Mouse (Mus musculus): Measurements from ENCODE around the gene Rb1. TPM values are rescaled to one million over a fixed set of nuclear protein-coding genes. Genes with fewer than 3 reads are reported as not detected.

The Rb1 gene
- 10 to 100 TPM; 27.4 to 33.2 TPM for total RNA-seq (2021)

DNA sequence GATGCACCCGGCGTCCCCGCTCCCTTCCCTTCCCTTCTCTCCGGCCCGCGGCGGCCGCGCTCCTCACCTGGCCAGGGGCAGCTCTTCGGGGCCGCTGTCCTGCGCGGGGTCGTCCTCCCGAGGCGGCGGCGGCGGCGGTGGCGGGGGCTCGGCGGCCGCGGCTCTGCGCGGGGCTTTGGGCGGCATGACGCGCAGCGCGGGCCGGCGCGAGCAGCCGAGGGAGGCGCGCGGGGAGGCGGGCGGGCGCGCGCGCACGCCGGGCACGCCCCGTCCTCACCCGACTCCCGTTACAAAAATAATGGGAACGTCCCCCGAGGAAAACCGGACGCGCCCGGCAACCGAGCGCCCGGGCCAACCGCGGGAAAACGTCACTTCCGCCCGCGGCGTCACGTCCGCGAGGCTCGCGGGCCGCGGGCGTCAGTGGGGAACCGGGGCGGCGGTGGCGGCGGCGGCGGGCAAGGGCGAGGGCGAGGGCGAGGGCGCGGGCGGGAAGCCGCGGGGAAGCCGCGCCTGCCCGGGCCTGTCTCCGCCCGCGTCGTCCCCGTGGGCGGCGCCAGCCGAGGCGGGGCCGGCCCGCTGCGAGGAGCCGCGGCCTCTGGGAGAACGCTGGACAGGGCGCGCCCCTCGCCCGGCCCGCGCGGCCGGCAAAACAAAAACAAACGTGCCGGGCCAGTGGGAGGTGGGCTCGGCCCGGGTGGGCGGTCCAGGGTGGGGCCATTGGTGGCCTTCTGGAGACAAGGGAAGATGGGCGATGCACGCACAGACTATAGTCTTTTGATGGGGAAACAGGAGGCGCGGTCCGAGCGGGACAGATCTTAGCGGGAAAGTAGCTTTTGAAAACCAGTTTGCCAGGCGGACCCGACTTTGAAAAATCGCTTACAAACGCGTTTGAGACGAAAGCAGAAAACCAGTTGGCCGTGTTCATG is at the start of gene Rb1:
Gene Rb1 (minus strand): TSS at position 367 of the 926 bp plus-strand sequence.
- intact Hi-C loops (cut with DNase I) = loop anchor here (5.0 kb wide), 2 partner anchors 57 to 147 kb away; no protein-coding TSS in a partner anchor
- peak; percentile 80 to 87 for DNase-seq (ENCODE audit: low spot score in 2 of 2)

DNA sequence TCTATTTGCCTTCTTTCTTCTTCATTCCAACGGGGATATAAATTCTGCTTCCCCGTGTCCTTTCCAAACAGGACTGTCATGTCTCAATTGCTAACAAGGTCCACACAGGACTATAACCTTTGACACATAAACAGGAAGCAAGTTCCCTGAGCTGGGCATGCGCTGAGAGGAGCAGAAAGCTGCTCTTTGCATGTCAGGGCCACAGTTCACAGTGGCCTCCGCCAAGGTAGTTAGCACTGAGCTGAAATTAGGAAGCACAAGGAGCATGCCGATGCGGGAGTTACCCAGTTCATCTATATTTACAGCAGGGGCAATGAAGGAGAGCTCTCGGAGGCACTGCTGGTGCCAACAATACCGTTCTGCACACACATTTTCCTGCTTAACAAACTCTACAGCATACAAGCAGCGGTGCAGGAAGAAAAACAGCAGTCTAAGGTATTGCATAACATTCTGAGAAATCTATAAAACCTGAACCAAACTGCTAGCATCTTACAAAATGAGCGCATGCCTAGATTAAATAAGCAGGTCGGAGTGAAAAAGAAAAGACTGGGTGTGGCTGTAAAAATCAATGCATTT is 48.8 kb upstream of the Rb1 start:
- DNase-seq (ENCODE audit: low spot score in 2 of 2) = no peak

DNA sequence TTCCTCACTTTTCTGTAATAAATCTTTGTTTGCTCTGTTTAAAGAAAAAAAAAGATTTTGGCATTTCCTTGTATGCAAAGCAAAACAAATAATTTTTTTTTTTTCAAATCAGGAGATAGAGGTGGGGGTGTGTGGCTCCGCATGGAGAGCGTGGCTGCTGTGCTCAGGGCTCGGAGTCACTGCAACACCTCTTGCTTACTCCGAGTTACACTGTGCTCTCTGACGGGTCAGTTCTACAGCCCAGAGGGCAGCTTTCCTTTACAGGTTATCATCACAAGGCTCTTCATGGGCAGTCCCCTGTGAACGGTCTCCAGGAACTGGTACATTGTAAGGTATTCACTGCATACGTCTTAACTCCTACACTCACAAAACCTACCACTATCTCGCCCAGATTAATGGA is 48.0 kb upstream of the Rb1 start:
- intact Hi-C loops (cut with DNase I) = no loop called here
- no peak for DNase-seq (ENCODE audit: low spot score in 2 of 2)

More for the DNA sequence above, 48.8 kb upstream of the Rb1 start:
- intact Hi-C loops (cut with DNase I) = no loop called here

DNA sequence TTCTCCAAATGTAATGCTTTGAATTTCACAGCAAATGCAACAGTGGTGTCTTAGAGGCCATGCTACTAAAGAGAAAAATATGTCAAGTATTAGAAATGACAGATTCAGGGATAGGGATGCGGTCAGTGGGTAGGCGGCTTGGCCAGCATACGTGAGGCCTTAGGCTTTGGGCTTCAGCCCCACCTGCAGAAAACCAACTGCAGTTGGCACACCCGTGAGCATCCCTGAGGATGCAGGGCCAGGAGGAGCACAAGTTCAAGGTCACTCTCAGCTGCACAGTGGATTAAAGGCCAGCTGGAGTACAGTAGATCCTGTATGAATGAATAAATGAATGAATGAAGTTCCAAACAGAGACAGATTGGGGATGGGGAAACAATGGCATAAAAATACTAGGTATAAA is 47.4 kb upstream of the Rb1 start:
- DNase-seq (ENCODE audit: low spot score in 2 of 2) = no peak
- intact Hi-C loops (cut with DNase I) = no loop called here

DNA sequence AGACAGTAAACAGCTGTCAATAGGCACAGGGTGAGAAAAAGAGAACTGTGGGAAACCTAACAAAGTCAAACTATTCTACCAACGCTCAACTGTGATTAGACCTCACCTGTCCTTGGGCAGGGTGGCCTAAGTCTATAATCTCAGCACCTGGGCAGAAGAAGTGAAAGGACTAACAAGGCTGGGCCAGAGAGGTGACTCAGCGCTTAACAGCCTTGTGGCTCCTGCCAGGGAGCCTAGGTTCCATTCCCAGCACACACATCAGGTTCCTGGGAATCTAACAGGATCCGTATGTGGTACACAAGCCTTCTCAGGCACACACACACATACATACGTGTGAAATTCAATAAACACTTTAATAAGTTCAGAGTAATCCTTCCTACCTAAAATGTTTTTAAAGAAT is 46.0 kb upstream of the Rb1 start:
- intact Hi-C loops (cut with DNase I) = no loop called here
- DNase-seq (ENCODE audit: low spot score in 2 of 2) = no peak

DNA sequence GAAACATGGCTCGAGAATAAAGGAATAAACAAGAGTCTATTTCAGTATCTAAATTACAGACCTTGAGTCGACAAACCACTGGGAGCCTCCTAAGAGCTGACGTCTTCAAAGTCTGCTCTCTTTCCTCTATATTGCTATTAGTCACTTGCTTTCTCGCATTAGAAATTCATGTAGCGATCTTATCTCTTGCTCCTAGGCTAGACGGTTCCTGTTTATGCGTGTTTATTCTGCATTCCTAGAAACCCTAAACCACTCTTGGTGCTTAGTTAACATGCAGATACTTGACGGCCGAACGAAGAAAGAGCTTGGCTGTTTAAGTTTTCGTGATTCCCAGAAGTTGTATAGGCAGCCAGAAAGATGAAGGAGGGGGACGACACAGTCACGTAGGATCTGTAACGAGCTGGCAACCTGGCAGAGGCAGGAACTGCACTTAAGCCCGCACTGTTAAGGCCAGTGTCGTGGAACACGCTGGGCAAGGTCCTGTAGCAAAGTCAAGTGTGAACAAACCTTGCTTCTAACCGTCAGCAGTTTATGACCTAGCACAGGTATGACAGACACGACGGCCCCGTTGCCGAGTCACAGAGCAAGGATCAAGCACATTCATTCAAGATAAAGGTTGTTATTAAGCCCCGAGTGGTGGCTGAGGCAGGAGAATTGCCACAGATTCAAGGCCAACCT is 45.2 kb upstream of the Rb1 start:
- intact Hi-C loops (cut with DNase I) = no loop called here
- DNase-seq (ENCODE audit: low spot score in 2 of 2) = no peak

DNA sequence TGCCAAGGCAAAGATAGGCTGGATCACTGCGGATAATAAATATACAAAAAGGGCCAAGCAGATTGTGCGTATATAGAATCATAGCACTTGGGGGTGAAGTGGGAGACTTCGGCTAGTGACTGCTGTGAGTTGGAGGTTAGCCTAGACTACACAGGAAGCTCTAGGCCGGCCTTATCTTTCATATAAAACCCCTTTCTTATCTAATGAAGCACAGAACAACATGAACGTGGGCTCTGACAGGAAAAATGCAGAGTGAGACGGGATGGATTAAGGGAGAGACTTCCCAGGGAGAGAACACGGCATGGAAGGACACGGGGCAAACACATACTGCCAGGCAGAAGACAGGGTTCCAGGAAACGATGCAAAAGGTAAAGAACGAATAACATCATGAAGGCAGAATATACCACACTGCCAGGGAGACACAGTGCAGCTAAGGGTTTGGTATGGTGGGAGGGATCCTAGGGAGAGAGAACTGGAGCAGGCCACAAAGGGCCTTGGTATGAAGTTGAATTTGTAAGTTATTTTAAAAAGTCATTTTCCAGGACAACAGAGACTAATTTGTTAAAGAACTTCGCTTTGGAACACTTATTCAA is 44.6 kb upstream of the Rb1 start:
- intact Hi-C loops (cut with DNase I) = no loop called here

DNA sequence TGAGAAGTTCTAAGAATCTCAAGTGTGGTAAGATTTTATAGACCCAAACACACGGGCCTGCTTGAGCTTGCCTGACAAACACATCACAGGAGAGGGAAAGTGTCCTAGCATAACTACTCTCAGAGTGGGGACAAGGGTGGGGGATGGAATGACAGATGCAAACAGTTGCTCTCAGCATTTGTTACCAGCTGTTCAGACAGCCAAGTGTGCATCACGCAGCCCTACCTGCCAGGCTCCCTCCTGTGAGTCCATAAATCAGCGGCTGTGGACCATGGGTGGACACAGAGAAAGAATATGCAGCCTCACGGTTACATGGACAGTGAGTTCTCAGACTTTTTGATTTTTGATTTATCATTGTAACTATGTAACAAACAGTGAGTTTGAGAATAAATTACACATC is 44.0 kb upstream of the Rb1 start:
- intact Hi-C loops (cut with DNase I) = no loop called here
- no peak for DNase-seq (ENCODE audit: low spot score in 2 of 2)

More for the DNA sequence above, 44.6 kb upstream of the Rb1 start:
- no peak for DNase-seq (ENCODE audit: low spot score in 2 of 2)

DNA sequence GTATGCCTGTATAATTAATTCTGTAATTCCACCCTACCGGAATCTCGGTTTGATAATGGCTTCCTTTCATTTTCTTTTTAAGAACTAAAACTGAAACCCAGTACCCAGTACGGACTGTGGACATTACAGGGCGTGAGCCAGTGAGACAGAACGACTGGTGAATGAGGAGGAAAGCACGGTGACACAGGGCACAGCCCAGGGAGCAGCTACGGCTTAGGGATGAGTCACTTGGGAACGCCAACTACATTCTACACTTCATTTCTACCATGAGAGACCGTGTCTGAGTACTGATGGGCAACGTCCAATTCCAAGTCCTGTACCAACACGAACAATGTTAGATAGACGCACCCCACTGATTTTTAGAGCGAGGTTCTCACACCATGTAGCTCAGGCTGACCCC is 43.3 kb upstream of the Rb1 start:
- no peak for DNase-seq (ENCODE audit: low spot score in 2 of 2)
- intact Hi-C loops (cut with DNase I) = no loop called here

DNA sequence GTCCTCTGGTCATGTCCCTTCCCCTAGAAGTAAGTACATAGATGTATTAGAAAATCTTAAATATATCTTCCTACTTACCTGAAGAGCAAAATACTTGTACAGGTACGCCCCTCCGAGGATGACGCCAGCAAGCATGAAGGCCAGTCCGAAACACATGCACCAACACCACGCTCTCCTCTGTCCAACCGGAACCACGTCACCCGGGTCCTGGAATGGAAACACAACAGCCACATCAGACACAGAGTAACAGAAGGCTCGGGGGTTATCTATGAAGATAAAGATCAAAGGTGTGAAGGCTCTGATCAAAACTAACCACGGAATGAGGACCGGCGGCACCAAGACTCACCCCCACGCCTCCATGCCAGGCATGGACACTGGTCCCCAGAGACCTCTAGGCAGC is 42.6 kb upstream of the Rb1 start:
- intact Hi-C loops (cut with DNase I) = no loop called here
- DNase-seq (ENCODE audit: low spot score in 2 of 2) = no peak

DNA sequence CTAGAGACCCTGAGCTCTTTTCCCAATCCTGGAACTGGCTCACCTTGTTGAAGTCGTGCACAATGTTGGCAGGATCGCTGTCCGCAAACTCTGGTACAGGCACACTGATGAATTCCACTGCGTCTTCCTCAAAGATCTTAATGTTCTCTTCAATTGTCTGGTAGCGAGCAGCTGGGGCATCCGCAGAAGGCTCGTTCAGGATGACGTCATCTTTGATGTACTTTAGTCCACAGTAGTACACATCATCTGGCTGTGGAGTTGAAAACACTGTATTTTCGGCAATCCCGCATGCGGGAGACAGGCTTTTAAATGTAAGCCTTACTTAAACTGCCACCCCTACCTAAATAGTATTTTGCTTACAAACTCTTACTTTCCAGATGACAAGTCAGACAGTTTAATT is 40.7 kb upstream of the Rb1 start:
- peak; percentile 28 to 40 for DNase-seq (ENCODE audit: low spot score in 2 of 2)
- intact Hi-C loops (cut with DNase I) = no loop called here

DNA sequence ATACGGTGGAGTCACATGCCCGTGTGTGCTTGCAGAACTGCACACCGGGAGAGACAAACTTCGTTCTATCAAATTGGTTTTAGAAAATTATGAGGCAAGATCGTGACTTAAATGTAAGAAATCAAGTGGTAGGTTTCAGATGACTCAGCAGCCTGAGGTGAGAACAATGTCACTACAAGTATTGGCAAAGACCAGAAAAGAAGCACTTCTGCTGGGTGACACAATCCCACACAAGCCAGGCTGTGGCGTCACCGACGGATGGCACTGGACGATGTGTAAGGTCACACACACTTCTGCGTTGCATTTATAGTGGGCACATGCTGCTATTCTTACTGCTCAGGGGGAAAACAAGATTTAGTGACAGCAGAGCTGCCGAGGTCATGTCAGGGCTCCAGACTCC is 38.2 kb upstream of the Rb1 start:
- intact Hi-C loops (cut with DNase I) = no loop called here
- no peak for DNase-seq (ENCODE audit: low spot score in 2 of 2)

DNA sequence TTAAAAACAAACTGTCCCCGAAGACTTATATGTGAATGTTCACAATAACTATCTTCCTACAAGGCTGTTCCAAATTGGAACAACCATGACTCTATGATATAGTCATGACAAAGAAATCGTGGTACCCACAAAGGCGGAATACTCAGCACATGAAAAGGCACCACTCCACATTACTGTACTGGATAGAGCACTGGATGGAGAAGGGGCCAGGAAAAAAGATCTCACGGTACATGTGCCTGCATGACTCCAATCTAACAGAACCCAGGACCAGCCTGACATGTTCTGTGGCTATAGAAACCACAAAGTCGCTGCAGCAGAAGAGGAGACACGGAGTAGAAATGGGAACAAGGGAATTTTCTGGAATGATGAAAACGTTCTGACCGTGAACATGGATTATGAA is 29.1 kb upstream of the Rb1 start:
- DNase-seq (ENCODE audit: low spot score in 2 of 2) = no peak
- intact Hi-C loops (cut with DNase I) = no loop called here

DNA sequence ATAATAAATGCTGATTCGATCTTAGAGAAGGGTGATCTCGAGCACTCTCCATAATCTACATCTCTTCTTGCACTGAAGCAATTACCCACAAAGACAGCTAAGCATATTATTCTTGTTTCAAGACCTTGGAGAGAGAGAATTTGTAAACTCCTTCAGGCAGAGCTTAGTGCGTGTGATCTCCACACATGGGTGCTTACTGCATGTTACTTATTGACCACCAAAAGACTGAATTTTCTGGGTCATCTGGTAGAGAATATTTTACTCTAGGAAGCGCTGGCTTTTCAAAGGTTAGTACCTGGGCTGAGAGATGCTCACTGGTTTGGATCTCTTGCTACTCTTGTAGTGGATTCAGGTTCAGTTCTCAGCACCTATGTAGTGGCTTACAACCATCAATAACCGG is 25.5 kb upstream of the Rb1 start:
- no peak for DNase-seq (ENCODE audit: low spot score in 2 of 2)
- intact Hi-C loops (cut with DNase I) = no loop called here

DNA sequence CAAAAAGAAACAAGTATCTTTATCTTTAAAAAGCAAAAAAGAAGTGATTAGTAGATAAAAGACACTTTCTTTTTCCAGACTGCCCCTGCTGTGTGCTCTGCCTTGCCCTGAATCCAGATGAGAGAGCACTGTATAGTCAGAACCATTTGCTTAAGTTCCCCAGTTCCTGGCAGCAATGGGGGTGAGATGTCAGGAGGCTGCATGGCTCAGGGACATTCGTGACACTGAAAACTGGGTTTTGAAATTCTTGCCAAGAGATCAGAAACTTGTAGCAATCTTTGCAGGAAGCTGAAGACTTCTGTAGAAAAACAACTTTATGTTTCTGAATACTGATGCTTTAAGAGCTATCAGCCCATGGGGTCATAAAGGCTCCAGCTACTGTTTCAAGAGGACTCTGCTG is 24.4 kb upstream of the Rb1 start:
- intact Hi-C loops (cut with DNase I) = no loop called here
- no peak for DNase-seq (ENCODE audit: low spot score in 2 of 2)

DNA sequence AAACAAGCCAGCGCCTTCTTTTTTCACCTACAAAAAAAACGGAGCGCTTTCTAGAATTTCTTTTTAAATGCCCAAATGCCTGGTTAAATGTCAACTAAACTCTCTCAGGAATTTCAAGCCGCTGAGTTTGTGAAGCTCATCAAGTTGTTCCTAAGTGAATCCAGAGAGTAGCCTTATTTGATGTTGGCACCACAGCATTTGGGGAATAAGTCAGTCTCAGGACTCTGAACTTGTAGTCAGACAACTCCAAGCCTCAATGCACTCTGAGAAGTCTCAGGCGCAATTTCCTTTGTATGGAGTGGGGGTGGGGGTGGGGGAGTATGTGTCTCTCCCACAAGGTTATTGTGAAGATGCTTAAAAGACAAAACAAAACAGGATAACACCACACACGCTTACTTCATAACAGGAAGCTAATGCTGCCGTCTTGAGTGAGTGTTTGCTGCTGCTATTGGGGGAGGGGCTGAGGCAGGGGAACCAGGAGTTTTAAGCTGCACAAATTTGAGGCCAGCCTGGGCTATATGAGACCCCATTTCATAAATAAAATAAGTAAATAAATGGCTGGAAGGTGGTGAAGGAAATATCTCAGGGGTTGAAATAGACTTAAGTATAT is 23.5 kb upstream of the Rb1 start:
- DNase-seq (ENCODE audit: low spot score in 2 of 2) = no peak
- intact Hi-C loops (cut with DNase I) = no loop called here

DNA sequence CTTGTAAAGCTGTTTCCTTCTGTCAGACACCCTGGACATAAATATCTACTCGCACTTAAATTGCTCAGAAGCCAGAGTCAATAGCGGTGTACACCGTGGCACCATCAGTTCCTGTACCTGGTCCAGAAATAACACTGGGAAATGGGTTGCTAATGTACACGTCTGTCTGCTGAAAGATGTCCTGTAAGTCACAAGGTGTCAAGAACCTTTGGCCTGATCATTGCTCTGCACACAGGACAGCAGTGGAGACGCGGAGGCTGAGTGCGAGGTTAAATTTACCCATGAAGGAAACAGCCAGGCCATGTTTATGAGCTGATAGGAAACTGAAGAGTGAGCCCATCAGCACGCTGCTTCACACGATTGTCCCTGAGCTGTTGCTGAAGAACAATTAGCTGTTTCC is 21.7 kb upstream of the Rb1 start:
- intact Hi-C loops (cut with DNase I) = no loop called here
- DNase-seq (ENCODE audit: low spot score in 2 of 2) = no peak

DNA sequence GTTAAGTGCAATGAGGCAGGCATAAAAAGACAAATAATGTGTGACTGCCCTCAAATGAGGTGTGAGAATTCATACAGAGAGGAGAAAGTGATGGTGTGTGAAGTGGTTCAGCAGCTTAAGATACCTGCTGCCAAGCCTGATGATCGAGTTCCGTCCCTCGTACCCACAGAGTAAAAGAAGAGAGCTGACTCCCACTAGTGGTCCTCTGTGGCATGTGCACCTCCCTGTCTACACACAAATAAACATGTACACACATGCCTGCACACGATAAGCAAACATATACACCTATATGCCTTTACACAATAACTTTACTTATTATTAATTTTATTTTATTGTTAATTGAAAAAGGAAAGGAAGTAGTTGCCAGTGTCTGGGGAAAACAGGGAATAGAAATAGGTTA is 20.0 kb upstream of the Rb1 start:
- intact Hi-C loops (cut with DNase I) = no loop called here

DNA sequence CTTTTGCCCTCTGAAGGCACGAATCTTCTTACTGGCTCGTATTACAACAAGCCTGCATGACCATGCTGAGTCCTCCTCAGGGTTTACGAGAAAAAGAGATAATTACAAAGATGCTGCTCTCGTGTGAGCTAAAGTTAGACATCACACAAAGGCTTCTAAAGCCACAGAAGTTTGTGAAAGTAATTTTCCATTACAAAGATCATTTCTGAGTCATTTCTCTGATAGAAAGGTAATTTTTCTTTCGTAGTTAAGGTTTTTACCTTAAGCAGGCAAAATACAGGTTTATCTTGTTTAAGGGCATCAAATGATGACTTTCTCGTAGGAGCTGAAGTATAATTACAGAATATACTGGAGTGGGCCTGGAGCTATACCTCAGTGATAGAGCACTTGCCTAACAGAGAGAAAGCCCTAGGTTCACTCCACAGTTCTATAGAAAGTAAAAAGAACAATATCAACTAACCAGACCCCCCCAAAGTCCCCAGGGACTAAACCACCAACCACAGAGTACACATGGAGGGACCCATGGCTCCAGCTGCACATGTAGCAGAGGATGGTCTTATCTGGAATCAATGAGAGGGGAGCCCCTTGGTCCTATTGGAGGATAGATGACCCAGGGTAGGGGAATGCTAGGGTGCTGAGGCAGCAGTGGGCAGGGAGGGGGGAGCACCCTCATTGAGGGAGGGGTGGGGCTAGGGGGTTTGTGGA is 14.6 kb upstream of the Rb1 start:
- intact Hi-C loops (cut with DNase I) = no loop called here

More for the DNA sequence above, 20.0 kb upstream of the Rb1 start:
- DNase-seq (ENCODE audit: low spot score in 2 of 2) = no peak

More for the DNA sequence above, 14.6 kb upstream of the Rb1 start:
- no peak for DNase-seq (ENCODE audit: low spot score in 2 of 2)
